Mouse (Mus musculus) cerebellum, adult 11-12 months (tissue): ENCODE results near the gene Tspan17.

Source experiments
- DNase-seq: peaks from one replicate; pipeline ENCODE4 v3.0.0; 2022

Gene Tspan17

GRCm38 (mm10) chr13:54788740-54789560, at the start of gene Tspan17:
Gene Tspan17 (plus strand): TSS chr13:54789377.
- peak; percentile 99 for DNase-seq

- peak; percentile 67 for DNase-seq
Measured at GRCm38 (mm10) chr13:54746110-54746509, 43.1 kb upstream of the Tspan17 start.

GRCm38 (mm10) chr13:54746896-54747295, 42.3 kb upstream of the Tspan17 start:
- peak; percentile 88 for DNase-seq

GRCm38 (mm10) chr13:54748190-54748589, 41.0 kb upstream of the Tspan17 start:
- DNase-seq = peak; percentile 65

GRCm38 (mm10) chr13:54748721-54749060, 40.5 kb upstream of the Tspan17 start:
- DNase-seq = peak; percentile 75

- DNase-seq = peak; percentile 84
Measured at GRCm38 (mm10) chr13:54749061-54749863, 39.9 kb upstream of the Tspan17 start.

- peak; percentile 79 for DNase-seq
Measured at GRCm38 (mm10) chr13:54749864-54750411, 39.2 kb upstream of the Tspan17 start, which contains the start of gene Gprin1. Gene Gprin1 (minus strand): TSS chr13:54749874.

GRCm38 (mm10) chr13:54750699-54751098, 38.5 kb upstream of the Tspan17 start:
- DNase-seq = peak; percentile 27

GRCm38 (mm10) chr13:54752656-54753055, 36.5 kb upstream of the Tspan17 start:
- peak; percentile 82 for DNase-seq

GRCm38 (mm10) chr13:54753733-54754132, 35.4 kb upstream of the Tspan17 start:
- peak; percentile 50 for DNase-seq

- peak; percentile 64 for DNase-seq
Measured at GRCm38 (mm10) chr13:54754169-54755080, 34.8 kb upstream of the Tspan17 start.

GRCm38 (mm10) chr13:54755201-54755830, 33.9 kb upstream of the Tspan17 start:
- DNase-seq = peak; percentile 56

- peak; percentile 56 for DNase-seq
Measured at GRCm38 (mm10) chr13:54756156-54756712, 32.9 kb upstream of the Tspan17 start.

- DNase-seq = peak; percentile 86
Measured at GRCm38 (mm10) chr13:54757093-54757830, 31.9 kb upstream of the Tspan17 start.

- DNase-seq = peak; percentile 97
Measured at GRCm38 (mm10) chr13:54758045-54758755, 31.0 kb upstream of the Tspan17 start.

GRCm38 (mm10) chr13:54758756-54759470, 30.3 kb upstream of the Tspan17 start:
- DNase-seq = peak; percentile 75

GRCm38 (mm10) chr13:54759496-54759895, 29.7 kb upstream of the Tspan17 start:
- peak; percentile 77 for DNase-seq

- peak; percentile 80 for DNase-seq
Measured at GRCm38 (mm10) chr13:54760164-54760795, 28.9 kb upstream of the Tspan17 start.

GRCm38 (mm10) chr13:54760906-54761305, 28.3 kb upstream of the Tspan17 start:
- DNase-seq = peak; percentile 45
